Mouse (Mus musculus) liver, embryonic 14.5 days (tissue): Measurements from ENCODE around the gene Rpl9. TPM values are rescaled to one million over a fixed set of nuclear protein-coding genes. Genes with fewer than 3 reads are reported as not detected.

Source experiments
- ATAC-seq: fragments of 200-750 bp; cut with Nextera tagmentation; 2 replicates; pipeline ENCODE4 v1.8.0; 2017; ENCODE audit warnings: moderate number of reproducible peaks, mild to moderate bottlenecking, moderate library complexity; ENCODE audit not compliant: insufficient read depth
- DNase-seq, 3 experiments: peaks; one replicate each; pipeline ENCODE4 v3.0.0-alpha.2; 2012 to 2013; ENCODE audit warnings: low read depth in 3 of 3, low spot score in 3 of 3
- H3K27ac ChIP-seq: fragments of 300-500 bp; sonication (generic); 2 replicates; pipeline ENCODE4 v1.5.1; 2014; ENCODE audit warnings: moderate library complexity, mild to moderate bottlenecking, control low read depth, inconsistent platforms
- H3K27me3 ChIP-seq: fragments of 300-500 bp; sonication (generic); 2 replicates; pipeline ENCODE4 v1.6.1; 2014; ENCODE audit warnings: mild to moderate bottlenecking, low read length, moderate library complexity; ENCODE audit not compliant: control insufficient read depth, insufficient read depth
- H3K36me3 ChIP-seq: fragments of 300-500 bp; sonication (generic); replicated peaks from 2 replicates; pipeline ENCODE4 v1.6.1; 2014; ENCODE audit warnings: low read depth; ENCODE audit not compliant: control insufficient read depth, insufficient read depth
- H3K4me1 ChIP-seq, 2 experiments: fragments of 200-500 bp in 1 of 2; fragments of 300-500 bp in 1 of 2; sonication (generic) in 1 of 2; replicated peaks; 2 replicates each; pipeline ENCODE4 v1.6.1; 2012 to 2014; ENCODE audit warnings: antibody characterized with exemption in 1 of 2, inconsistent platforms in 1 of 2, low read length in 1 of 2; ENCODE audit not compliant: control insufficient read depth in 2 of 2, insufficient read depth in 2 of 2
- H3K4me2 ChIP-seq: fragments of 300-500 bp; sonication (generic); 2 replicates; pipeline ENCODE4 v1.6.1; 2014; ENCODE audit warnings: low read depth, mild to moderate bottlenecking, control low read depth, moderate library complexity
- H3K4me3 ChIP-seq, 2 experiments: fragments of 200-500 bp in 1 of 2; fragments of 300-500 bp in 1 of 2; sonication (generic) in 1 of 2; 2 replicates each; pipeline ENCODE4 v1.5.1; 2012 to 2014; ENCODE audit warnings: low read depth in 2 of 2, low read length in 2 of 2, mild to moderate bottlenecking in 2 of 2, control low read depth in 1 of 2, inconsistent platforms in 1 of 2, moderate library complexity in 1 of 2; ENCODE audit not compliant: insufficient read depth in 1 of 2
- H3K9ac ChIP-seq: fragments of 300-500 bp; sonication (generic); replicated peaks from 2 replicates; pipeline ENCODE4 v1.6.1; 2014; ENCODE audit warnings: mild to moderate bottlenecking, control low read depth, moderate library complexity
- H3K9me3 ChIP-seq: fragments of 300-500 bp; sonication (generic); 2 replicates; pipeline ENCODE4 v1.6.1; 2016; ENCODE audit warnings: low read length, mixed read lengths; ENCODE audit not compliant: control insufficient read depth
- CTCF ChIP-seq: IDR thresholded peaks from 2 replicates; pipeline ENCODE4 v1.5.1; 2016; ENCODE audit warnings: antibody characterized with exemption, low read depth, control low read depth
- EP300 ChIP-seq: IDR thresholded peaks from 2 replicates; pipeline ENCODE4 v1.6.1; 2016; ENCODE audit warnings: antibody characterized with exemption, low read depth
- WGBS: fragments of 180-500 bp; shearing (Covaris S2); extraction: QIAGEN DNeasy Blood & Tissue Kit; methylation state at CpG from one replicate; pipeline ENCODE4 v1.1.7; 2014; ENCODE audit not compliant: insufficient replicate concordance; 5-methylcytosine and 5-hydroxymethylcytosine counted together
- polyA plus RNA-seq, 2 experiments: library from polyadenylated mRNA; depleted of rRNA in 1 of 2; stranded (reverse) in 1 of 2; unstranded in 1 of 2; fragments of >200 nt; fragmentation: Nextera tagmentation in 1 of 2; extraction: Ambion mirVana in 1 of 2; gene quantifications; 2 replicates each; pipeline versions ENCODE4 v1.2.1 to v1.2.3; 2012 to 2014

Gene Rpl9
- polyA plus RNA-seq, 2 experiments, result 683 to 725 TPM

GRCm38 (mm10) chr5:65434471-65435362, 43.5 kb upstream of the Rpl9 start:
- Histone ChIP-seq H3K4me1 (peaks cover 4 to 13% of the 10 kb centered on the region in 2 experiments), H3K36me3 (no peaks in the 10 kb centered on the region), H3K27me3 (no peaks in the 10 kb centered on the region), H3K4me3 (peak overlapping the region; percentile 73 to 82), H3K9me3 (no peaks in the 10 kb centered on the region), H3K9ac (peak overlapping the region; percentile 66), H3K27ac (no peak overlapping the region), H3K4me2 (peak overlapping the region; percentile 81)
- 22% methylated on average over 15 of the region's 15 CpGs for WGBS
- no peak for ATAC-seq
- TF ChIP-seq CTCF, result no peak
- TF ChIP-seq EP300, result no peak
- DNase-seq, result no peak

- WGBS, result 77% methylated on average over 5 of the region's 5 CpGs
- ATAC-seq, result no peak
These were observed 38.2 kb upstream of the Rpl9 start for GRCm38 (mm10) chr5:65429441-65429840.

GRCm38 (mm10) chr5:65428321-65428720, 37.1 kb upstream of the Rpl9 start:
- DNase-seq (no peak), ATAC-seq (no peak)
- no peak overlapping the region for H3K9ac ChIP-seq
- no peak overlapping the region for H3K27ac ChIP-seq
- H3K36me3 ChIP-seq, result peaks cover 2% of the 10 kb centered on the region
- H3K27me3 ChIP-seq, result no peaks in the 10 kb centered on the region
- no peak overlapping the region for H3K4me3 ChIP-seq
- H3K4me1 ChIP-seq, result peaks cover 0 to 4% of the 10 kb centered on the region in 2 experiments; a peak in 1 of 4 replicates
- no peaks in the 10 kb centered on the region for H3K9me3 ChIP-seq
- TF ChIP-seq CTCF (no peak), EP300 (no peak)
- WGBS, result 36% methylated on average over 4 of the region's 4 CpGs
- no peak overlapping the region for H3K4me2 ChIP-seq

More at GRCm38 (mm10) chr5:65429441-65429840, 38.2 kb upstream of the Rpl9 start:
- Histone ChIP-seq H3K4me2 (no peak overlapping the region), H3K27me3 (no peaks in the 10 kb centered on the region), H3K9me3 (no peaks in the 10 kb centered on the region), H3K4me1 (0 out of 4 replicates have a peak, but pooled peaks cover 0 to 2% of the 10 kb centered on the region in 2 experiments), H3K36me3 (peaks cover 2% of the 10 kb centered on the region), H3K27ac (no peak overlapping the region), H3K4me3 (no peak overlapping the region), H3K9ac (no peak overlapping the region)
- DNase-seq, result no peak
- TF ChIP-seq CTCF (no peak), EP300 (no peak)

GRCm38 (mm10) chr5:65425251-65425650, 34.0 kb upstream of the Rpl9 start:
- H3K4me3 ChIP-seq, result no peak overlapping the region
- H3K4me2 ChIP-seq, result no peak overlapping the region
- ATAC-seq (no peak), DNase-seq (no peak)
- peaks cover 5 to 11% of the 10 kb centered on the region in 2 experiments; a peak in 3 of 4 replicates for H3K4me1 ChIP-seq
- TF ChIP-seq EP300, result no peak
- no peak for TF ChIP-seq CTCF
- H3K36me3 ChIP-seq, result peaks cover 2% of the 10 kb centered on the region
- WGBS, result 69% methylated on average over 5 of the region's 5 CpGs
- H3K27me3 ChIP-seq, result no peaks in the 10 kb centered on the region
- no peak overlapping the region for H3K27ac ChIP-seq
- H3K9me3 ChIP-seq, result no peaks in the 10 kb centered on the region
- no peak overlapping the region for H3K9ac ChIP-seq

GRCm38 (mm10) chr5:65424215-65424614, 33.0 kb upstream of the Rpl9 start:
- DNase-seq (no peak), ATAC-seq (no peak)
- no peak for TF ChIP-seq CTCF
- TF ChIP-seq EP300, result no peak
- no peaks in the 10 kb centered on the region for H3K27me3 ChIP-seq
- H3K27ac ChIP-seq, result no peak overlapping the region
- H3K4me2 ChIP-seq, result no peak overlapping the region
- WGBS, result 50% methylated on average over 6 of the region's 6 CpGs
- no peaks in the 10 kb centered on the region for H3K9me3 ChIP-seq
- no peak overlapping the region for H3K4me3 ChIP-seq
- peaks cover 2% of the 10 kb centered on the region for H3K36me3 ChIP-seq
- peaks cover 5 to 11% of the 10 kb centered on the region in 2 experiments; a peak in 3 of 4 replicates for H3K4me1 ChIP-seq
- H3K9ac ChIP-seq, result no peak overlapping the region
